Mouse (Mus musculus) limb, embryonic 14.5 days (tissue): ENCODE measurements around the gene Slc13a2. TPM values are rescaled to one million over a fixed set of nuclear protein-coding genes. Genes with fewer than 3 reads are reported as not detected.

Experiments
- ATAC-seq: fragments of 200-750 bp; cut with Nextera tagmentation; 2 replicates; pipeline ENCODE4 v1.8.0; 2017; ENCODE audit warnings: low read depth, moderate number of reproducible peaks, moderate TSS enrichment; ENCODE audit not compliant: low FRiP score
- DNase-seq: peaks from one replicate; pipeline ENCODE4 v3.0.0-alpha.2; 2015; ENCODE audit warnings: low spot score
- H3K27ac ChIP-seq: fragments of 300-500 bp; sonication (generic); replicated peaks from 2 replicates; pipeline ENCODE4 v1.5.1; 2014; ENCODE audit warnings: low read depth, mild to moderate bottlenecking, low read length, moderate library complexity, mixed read lengths
- H3K27me3 ChIP-seq: fragments of 300-500 bp; sonication (generic); 2 replicates; pipeline ENCODE4 v1.6.1; 2014; ENCODE audit warnings: low read length, mixed read lengths; ENCODE audit not compliant: control insufficient read depth, insufficient read depth
- H3K36me3 ChIP-seq: fragments of 300-500 bp; sonication (generic); 2 replicates; pipeline ENCODE4 v1.6.1; 2014; ENCODE audit warnings: mild to moderate bottlenecking, low read length, moderate library complexity, mixed read lengths; ENCODE audit not compliant: control insufficient read depth, insufficient read depth
- H3K4me1 ChIP-seq: fragments of 300-500 bp; sonication (generic); 2 replicates; pipeline ENCODE4 v1.6.1; 2014; ENCODE audit warnings: antibody characterized with exemption, low read length, mixed read lengths; ENCODE audit not compliant: control insufficient read depth, insufficient read depth
- H3K4me2 ChIP-seq: fragments of 300-500 bp; sonication (generic); replicated peaks from 2 replicates; pipeline ENCODE4 v1.6.1; 2014; ENCODE audit warnings: low read depth, mild to moderate bottlenecking, low read length, moderate library complexity; ENCODE audit not compliant: severe bottlenecking
- H3K4me3 ChIP-seq: fragments of 300-500 bp; sonication (generic); replicated peaks from 2 replicates; pipeline ENCODE4 v1.5.1; 2014; ENCODE audit warnings: low read length
- H3K9ac ChIP-seq: fragments of 300-500 bp; sonication (generic); 2 replicates; pipeline ENCODE4 v1.6.1; 2014; ENCODE audit warnings: mild to moderate bottlenecking, low read depth, low read length, moderate library complexity; ENCODE audit not compliant: severe bottlenecking
- H3K9me3 ChIP-seq: fragments of 300-500 bp; sonication (generic); 2 replicates; pipeline ENCODE4 v1.6.1; 2016; ENCODE audit warnings: low read length; ENCODE audit not compliant: control insufficient read depth
- POLR2A ChIP-seq: fragments of 200-500 bp; IDR thresholded peaks from 2 replicates; pipeline ENCODE4 v1.8.0; 2012; ENCODE audit warnings: inconsistent platforms, mild to moderate bottlenecking, moderate library complexity, borderline replicate concordance; ENCODE audit not compliant: insufficient read depth, insufficient read length; ENCODE audit errors: extremely low read depth
- WGBS: fragments of 180-500 bp; shearing (Covaris S2); extraction: QIAGEN DNeasy Blood & Tissue Kit; methylation state at CpG from one replicate; pipeline ENCODE4 v1.1.7; 2014; 5-methylcytosine and 5-hydroxymethylcytosine counted together
- polyA plus RNA-seq, 2 experiments: library from polyadenylated mRNA; depleted of rRNA in 1 of 2; stranded (reverse) in 1 of 2; unstranded in 1 of 2; fragments of >200 nt; fragmentation: Nextera tagmentation in 1 of 2; extraction: Ambion mirVana in 1 of 2; gene quantifications; 2 replicates each; pipeline versions ENCODE4 v1.2.1 to v1.2.3; 2012 to 2014

Gene Slc13a2
- polyA plus RNA-seq, 2 experiments: 0.03 to 0.10 TPM

DNA sequence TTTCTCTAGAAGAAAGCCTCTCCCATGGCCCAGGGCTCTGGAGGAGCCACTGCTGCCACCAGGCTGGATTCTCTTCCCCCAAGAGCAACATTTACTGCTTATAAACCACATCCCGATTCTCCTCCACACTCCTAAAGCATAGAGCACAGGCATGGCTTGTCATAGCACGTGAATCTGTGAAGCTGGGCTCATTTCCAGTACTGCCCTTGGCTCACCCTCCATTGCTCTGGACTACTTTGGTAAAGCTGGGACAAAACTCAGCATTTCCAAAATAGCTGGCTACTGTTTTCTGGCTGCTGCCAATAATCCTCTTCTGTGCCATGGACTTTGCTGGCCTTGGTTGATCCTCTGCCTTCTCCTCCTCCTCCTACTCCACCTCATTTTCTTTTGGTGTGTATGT, 2.3 kb upstream of the Slc13a2 start:
- Histone ChIP-seq H3K27me3 (no peaks in the 10 kb centered on the region), H3K4me3 (no peak overlapping the region), H3K36me3 (no peaks in the 10 kb centered on the region), H3K4me1 (no peaks in the 10 kb centered on the region), H3K9ac (no peak overlapping the region), H3K4me2 (no peak overlapping the region), H3K27ac (no peak overlapping the region), H3K9me3 (no peaks in the 10 kb centered on the region)
- DNase-seq (no peak), ATAC-seq (no peak)
- 70% methylated on average over 2 of the region's 2 CpGs for WGBS
- TF ChIP-seq POLR2A: no peak

- Histone ChIP-seq H3K4me1 (no peaks in the 10 kb centered on the region), H3K4me2 (no peak overlapping the region), H3K36me3 (no peaks in the 10 kb centered on the region), H3K27me3 (no peaks in the 10 kb centered on the region), H3K4me3 (no peak overlapping the region), H3K27ac (no peak overlapping the region), H3K9ac (no peak overlapping the region), H3K9me3 (no peaks in the 10 kb centered on the region)
- DNase-seq (no peak), ATAC-seq (no peak)
- TF ChIP-seq POLR2A: no peak
- WGBS: 63% methylated on average over 13 of the region's 13 CpGs
Measured at GRCm38 (mm10) chr11:78421201-78422009, 612 bp downstream of the Slc13a2 start.

DNA sequence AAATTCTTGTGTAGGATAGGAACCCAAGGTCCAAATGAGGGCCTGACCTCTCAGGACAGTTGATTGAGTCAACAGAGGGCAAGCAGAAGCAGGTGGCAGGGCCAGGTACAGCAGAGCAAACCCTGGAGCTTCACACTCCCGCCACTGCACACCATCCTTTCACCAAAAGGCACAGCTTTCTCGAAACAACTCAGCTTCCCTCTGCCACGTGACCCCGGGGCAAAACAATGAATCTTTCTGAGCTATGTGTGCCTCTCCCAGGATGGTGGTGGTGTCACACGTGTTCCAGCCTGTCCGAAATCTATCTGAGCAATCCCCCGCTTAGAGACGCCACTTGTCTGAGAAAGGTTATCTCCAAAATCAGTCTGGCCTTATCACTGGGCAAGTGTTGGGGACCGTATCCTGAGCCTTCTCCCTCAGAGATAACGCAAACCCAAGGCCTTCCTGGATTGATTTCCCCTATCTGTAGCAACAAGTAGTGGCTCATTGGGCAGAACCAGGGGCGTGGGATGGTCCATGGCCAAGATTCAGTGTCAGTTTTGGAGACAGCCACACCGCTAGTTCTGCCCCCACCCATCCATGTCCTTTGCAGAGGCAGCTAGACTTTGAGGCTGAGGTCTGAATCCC, 1.6 kb downstream of the Slc13a2 start:
- H3K4me2 ChIP-seq: no peak overlapping the region
- H3K4me1 ChIP-seq: no peaks in the 10 kb centered on the region
- H3K4me3 ChIP-seq: no peak overlapping the region
- no peak overlapping the region for H3K9ac ChIP-seq
- no peaks in the 10 kb centered on the region for H3K27me3 ChIP-seq
- no peaks in the 10 kb centered on the region for H3K36me3 ChIP-seq
- DNase-seq: no peak
- H3K27ac ChIP-seq: no peak overlapping the region
- 68% methylated on average over 12 of the region's 12 CpGs for WGBS
- no peak for TF ChIP-seq POLR2A
- no peak for ATAC-seq
- no peaks in the 10 kb centered on the region for H3K9me3 ChIP-seq

DNA sequence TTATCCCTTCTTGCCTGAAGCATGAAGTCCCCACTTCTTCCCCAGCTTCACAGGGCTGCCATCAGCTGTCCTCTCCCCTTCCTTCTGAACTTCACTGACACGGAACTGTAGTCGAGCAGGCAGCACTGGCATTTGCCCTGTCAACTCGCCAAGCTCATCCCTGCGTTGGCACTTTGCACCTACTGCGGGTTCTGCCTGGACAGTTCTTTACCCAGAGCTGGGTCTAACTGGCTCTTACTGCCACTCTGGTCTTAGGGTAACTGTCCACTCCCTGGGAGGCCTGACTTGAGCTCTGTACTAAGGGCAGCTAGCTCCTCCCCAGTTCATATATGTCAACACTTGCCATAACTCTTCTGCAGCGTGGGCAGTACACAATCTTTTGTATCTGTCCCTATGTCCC, 5.2 kb downstream of the Slc13a2 start:
- Histone ChIP-seq H3K9ac (no peak overlapping the region), H3K9me3 (no peaks in the 10 kb centered on the region), H3K4me1 (no peaks in the 10 kb centered on the region), H3K27me3 (no peaks in the 10 kb centered on the region), H3K27ac (no peak overlapping the region), H3K4me3 (no peak overlapping the region), H3K36me3 (no peaks in the 10 kb centered on the region), H3K4me2 (no peak overlapping the region)
- WGBS: 82% methylated on average over 6 of the region's 6 CpGs
- ATAC-seq (no peak), DNase-seq (no peak)
- no peak for TF ChIP-seq POLR2A

DNA sequence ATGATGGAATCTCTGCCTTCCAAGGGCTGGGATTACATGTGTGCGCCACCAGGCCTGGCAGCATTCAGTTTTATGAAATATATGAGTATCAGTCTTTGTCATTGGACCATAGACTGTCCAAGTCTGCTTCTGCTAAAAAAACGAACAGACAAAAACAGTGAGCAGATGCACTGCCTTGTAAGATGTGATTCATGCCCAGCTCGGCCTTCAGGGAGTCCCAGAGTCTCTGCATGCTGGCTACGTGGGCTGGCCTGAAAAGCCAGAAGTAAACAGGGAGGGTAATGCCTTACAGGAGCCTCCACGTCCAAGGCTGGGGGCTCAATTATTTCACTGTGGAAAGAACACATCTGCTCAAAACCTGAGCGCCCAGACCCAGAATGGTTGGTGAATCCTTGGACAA, 9.2 kb downstream of the Slc13a2 start:
- H3K9me3 ChIP-seq: no peaks in the 10 kb centered on the region
- no peak for TF ChIP-seq POLR2A
- H3K4me3 ChIP-seq: no peak overlapping the region
- ATAC-seq: no peak
- H3K4me2 ChIP-seq: no peak overlapping the region
- H3K27me3 ChIP-seq: no peaks in the 10 kb centered on the region
- H3K4me1 ChIP-seq: no peaks in the 10 kb centered on the region
- no peak for DNase-seq
- no peak overlapping the region for H3K27ac ChIP-seq
- 71% methylated on average over 6 of the region's 6 CpGs for WGBS
- H3K9ac ChIP-seq: no peak overlapping the region
- no peaks in the 10 kb centered on the region for H3K36me3 ChIP-seq
